Mouse (Mus musculus) liver, embryonic 14.5 days (tissue): ENCODE measurements around the gene Hmox2. TPM values are rescaled to one million over a fixed set of nuclear protein-coding genes. Genes with fewer than 3 reads are reported as not detected.
"Not testable (repeated sequence)": the region's sequence is repeated elsewhere in the genome, so short reads cannot be mapped to it uniquely, and the experiment has no call there.

Experiments
- ATAC-seq: fragments of 200-750 bp; cut with Nextera tagmentation; 2 replicates; pipeline ENCODE4 v1.8.0; 2017; ENCODE audit warnings: moderate number of reproducible peaks, mild to moderate bottlenecking, moderate library complexity; ENCODE audit not compliant: insufficient read depth
- DNase-seq, 3 experiments: peaks; one replicate each; pipeline ENCODE4 v3.0.0-alpha.2; 2012 to 2013; ENCODE audit warnings: low read depth in 3 of 3, low spot score in 3 of 3
- H3K27ac ChIP-seq: fragments of 300-500 bp; sonication (generic); 2 replicates; pipeline ENCODE4 v1.5.1; 2014; ENCODE audit warnings: moderate library complexity, mild to moderate bottlenecking, control low read depth, inconsistent platforms
- H3K27me3 ChIP-seq: fragments of 300-500 bp; sonication (generic); 2 replicates; pipeline ENCODE4 v1.6.1; 2014; ENCODE audit warnings: mild to moderate bottlenecking, low read length, moderate library complexity; ENCODE audit not compliant: control insufficient read depth, insufficient read depth
- H3K36me3 ChIP-seq: fragments of 300-500 bp; sonication (generic); replicated peaks from 2 replicates; pipeline ENCODE4 v1.6.1; 2014; ENCODE audit warnings: low read depth; ENCODE audit not compliant: control insufficient read depth, insufficient read depth
- H3K4me1 ChIP-seq, 2 experiments: fragments of 200-500 bp in 1 of 2; fragments of 300-500 bp in 1 of 2; sonication (generic) in 1 of 2; replicated peaks; 2 replicates each; pipeline ENCODE4 v1.6.1; 2012 to 2014; ENCODE audit warnings: antibody characterized with exemption in 1 of 2, inconsistent platforms in 1 of 2, low read length in 1 of 2; ENCODE audit not compliant: control insufficient read depth in 2 of 2, insufficient read depth in 2 of 2
- H3K4me2 ChIP-seq: fragments of 300-500 bp; sonication (generic); 2 replicates; pipeline ENCODE4 v1.6.1; 2014; ENCODE audit warnings: low read depth, mild to moderate bottlenecking, control low read depth, moderate library complexity
- H3K4me3 ChIP-seq, 2 experiments: fragments of 200-500 bp in 1 of 2; fragments of 300-500 bp in 1 of 2; sonication (generic) in 1 of 2; 2 replicates each; pipeline ENCODE4 v1.5.1; 2012 to 2014; ENCODE audit warnings: low read depth in 2 of 2, low read length in 2 of 2, mild to moderate bottlenecking in 2 of 2, control low read depth in 1 of 2, inconsistent platforms in 1 of 2, moderate library complexity in 1 of 2; ENCODE audit not compliant: insufficient read depth in 1 of 2
- H3K9ac ChIP-seq: fragments of 300-500 bp; sonication (generic); replicated peaks from 2 replicates; pipeline ENCODE4 v1.6.1; 2014; ENCODE audit warnings: mild to moderate bottlenecking, control low read depth, moderate library complexity
- H3K9me3 ChIP-seq: fragments of 300-500 bp; sonication (generic); 2 replicates; pipeline ENCODE4 v1.6.1; 2016; ENCODE audit warnings: low read length, mixed read lengths; ENCODE audit not compliant: control insufficient read depth
- CTCF ChIP-seq: IDR thresholded peaks from 2 replicates; pipeline ENCODE4 v1.5.1; 2016; ENCODE audit warnings: antibody characterized with exemption, low read depth, control low read depth
- EP300 ChIP-seq: IDR thresholded peaks from 2 replicates; pipeline ENCODE4 v1.6.1; 2016; ENCODE audit warnings: antibody characterized with exemption, low read depth
- WGBS: fragments of 180-500 bp; shearing (Covaris S2); extraction: QIAGEN DNeasy Blood & Tissue Kit; methylation state at CpG from one replicate; pipeline ENCODE4 v1.1.7; 2014; ENCODE audit not compliant: insufficient replicate concordance; 5-methylcytosine and 5-hydroxymethylcytosine counted together
- polyA plus RNA-seq, 2 experiments: library from polyadenylated mRNA; depleted of rRNA in 1 of 2; stranded (reverse) in 1 of 2; unstranded in 1 of 2; fragments of >200 nt; fragmentation: Nextera tagmentation in 1 of 2; extraction: Ambion mirVana in 1 of 2; gene quantifications; 2 replicates each; pipeline versions ENCODE4 v1.2.1 to v1.2.3; 2012 to 2014

Gene Hmox2
- polyA plus RNA-seq (2012; rRNA removed) (13.9 and 20.8 TPM in 2 replicates), polyA plus RNA-seq (2014; fragmentation: Nextera tagmentation; extraction: Ambion mirVana) (36.5 and 37.4 TPM in 2 replicates)

- ATAC-seq = peak; percentile 94
- 4% methylated on average over 35 of the region's 35 CpGs for WGBS
- peaks cover 5 to 27% of the 10 kb centered on the region in 2 experiments for H3K4me1 ChIP-seq
Observed at GRCm38 (mm10) chr16:4725780-4726527, at the start of gene Hmox2. Hmox2 (plus strand) TSS chr16:4726361.

GRCm38 (mm10) chr16:4676836-4677235 is 49.3 kb upstream of the Hmox2 start:
- H3K4me3 ChIP-seq = no peak overlapping the region
- TF ChIP-seq CTCF (no peak), EP300 (no peak)
- H3K9me3 ChIP-seq = no peaks in the 10 kb centered on the region
- WGBS = 88% methylated on average over 5 of the region's 5 CpGs
- ATAC-seq = no peak
- H3K4me1 ChIP-seq = peaks cover 10 to 13% of the 10 kb centered on the region in 2 experiments
- peaks cover 4% of the 10 kb centered on the region for H3K36me3 ChIP-seq
- no peak for DNase-seq
- H3K4me2 ChIP-seq = no peak overlapping the region
- H3K27ac ChIP-seq = no peak overlapping the region
- no peak overlapping the region for H3K9ac ChIP-seq
- no peaks in the 10 kb centered on the region for H3K27me3 ChIP-seq

More at GRCm38 (mm10) chr16:4725780-4726527, at the start of gene Hmox2:
- Histone ChIP-seq H3K4me2 (peak within 1 kb of the TSS; percentile 97), H3K36me3 (no peaks in the 10 kb centered on the region), H3K9me3 (no peaks in the 10 kb centered on the region), H3K27me3 (no peaks in the 10 kb centered on the region), H3K9ac (peak within 1 kb of the TSS; percentile 91), H3K27ac (peak within 1 kb of the TSS; percentile 59), H3K4me3 (peak within 1 kb of the TSS; percentile 82 to 93)
- DNase-seq = peak; percentile 80 to 83 (median 82)
- no peak for TF ChIP-seq CTCF

- WGBS = 64% methylated on average over 5 of the region's 5 CpGs
- peak overlapping the region; percentile 4 to 73; a peak in 2 of 4 replicates for H3K4me3 ChIP-seq
- H3K27me3 ChIP-seq = no peaks in the 10 kb centered on the region
- no peaks in the 10 kb centered on the region for H3K9me3 ChIP-seq
- no peak overlapping the region for H3K27ac ChIP-seq
- H3K36me3 ChIP-seq = peaks cover 4% of the 10 kb centered on the region; the same call in 1 of the 2 replicates
- no peak for ATAC-seq
- peak overlapping the region; percentile 13; the same call in 1 of the 2 replicates for H3K9ac ChIP-seq
- peaks cover 16 to 22% of the 10 kb centered on the region in 2 experiments for H3K4me1 ChIP-seq
- DNase-seq = no peak
- peak overlapping the region; percentile 94 for H3K4me2 ChIP-seq
- TF ChIP-seq EP300 (no peak), CTCF (no peak)
Observed at GRCm38 (mm10) chr16:4678080-4678479, 48.1 kb upstream of the Hmox2 start.

- Histone ChIP-seq H3K27ac (no peak within 1 kb of the TSS; the same call in 1 of the 2 replicates), H3K4me3 (peak within 1 kb of the TSS; percentile 68 to 73), H3K36me3 (peaks cover 4% of the 10 kb centered on the region; the same call in 1 of the 2 replicates), H3K9me3 (no peaks in the 10 kb centered on the region), H3K27me3 (no peaks in the 10 kb centered on the region), H3K4me1 (peaks cover 19 to 26% of the 10 kb centered on the region in 2 experiments), H3K9ac (peak within 1 kb of the TSS; percentile 69), H3K4me2 (peak within 1 kb of the TSS; percentile 94)
- TF ChIP-seq EP300 (no peak), CTCF (no peak)
- peak; percentile 94 to 95 (median 95) for DNase-seq
- peak; percentile 84 for ATAC-seq
- under 1% methylated on average over 47 of the region's 47 CpGs for WGBS
Observed at GRCm38 (mm10) chr16:4679121-4680018, 46.8 kb upstream of the Hmox2 start, which contains the start of gene Coro7. Coro7 (minus strand) TSS chr16:4679777.

GRCm38 (mm10) chr16:4680922-4681455 is 45.2 kb upstream of the Hmox2 start:
- not testable (repeated sequence) for H3K4me2 ChIP-seq, ATAC-seq, H3K27ac ChIP-seq, H3K9ac ChIP-seq, H3K27me3 ChIP-seq, H3K4me3 ChIP-seq, H3K36me3 ChIP-seq, H3K9me3 ChIP-seq, DNase-seq
- WGBS = 72% methylated on average over 3 of the region's 3 CpGs
- H3K4me1 ChIP-seq = peaks cover 26 to 33% of the 10 kb centered on the region in 2 experiments
